ENCODE assay signal across 10 mouse cellular contexts in genomic region chr6:13747969-13748368, GRCm38 (mm10).
DNase-seq lines count a peak whose midpoint lies in the region; ATAC-seq and TF ChIP-seq lines count a peak whose summit lies in the region.
"Had no signal": no experiment of that assay in that cellular context is flagged by ENCODE, and none has a peak within 500 bp of the region (broad histone marks: within the 10 kb centered on the region; RNA-seq: fewer than 3 reads in every experiment).

No protein-coding gene starts in this region.

- no peaks in the 10 kb centered on the region for H3K36me3 ChIP-seq in heart, embryonic 12.5 days
- no peaks in the 10 kb centered on the region for H3K36me3 ChIP-seq in hindbrain, embryonic 15.5 days
- no peaks in the 10 kb centered on the region for H3K36me3 ChIP-seq in neural tube, embryonic 13.5 days
- no peaks in the 10 kb centered on the region for H3K36me3 ChIP-seq in thymus, adult 2 months (ENCODE audit: control insufficient read depth, insufficient read depth, low read length)
- H3K36me3 ChIP-seq: limb, embryonic 13.5 days had no signal

- no peak overlapping the region for H3K9ac ChIP-seq in heart, embryonic 12.5 days
- H3K9ac ChIP-seq in hindbrain, embryonic 15.5 days: 0 out of 2 replicates have a peak overlapping the region, but pooled peaks have one; percentile 27
- H3K9ac ChIP-seq in neural tube, embryonic 13.5 days: no peak overlapping the region
- H3K9ac ChIP-seq: limb, embryonic 13.5 days had no signal

- H3K4me2 ChIP-seq in heart, embryonic 12.5 days: peak overlapping the region; percentile 50
- H3K4me2 ChIP-seq in hindbrain, embryonic 15.5 days: peak overlapping the region; percentile 34
- peak overlapping the region; percentile 33 for H3K4me2 ChIP-seq in neural tube, embryonic 13.5 days
- H3K4me2 ChIP-seq: limb, embryonic 13.5 days had no signal

- no peaks in the 10 kb centered on the region for H3K27me3 ChIP-seq in heart, embryonic 12.5 days (replicated peaks)
- H3K27me3 ChIP-seq in hindbrain, embryonic 15.5 days: no peaks in the 10 kb centered on the region
- H3K27me3 ChIP-seq in neural tube, embryonic 13.5 days: no peaks in the 10 kb centered on the region
- no peaks in the 10 kb centered on the region for H3K27me3 ChIP-seq in thymus, adult 2 months (ENCODE audit: control insufficient read depth, insufficient read depth, low read length)
- H3K27me3 ChIP-seq: limb, embryonic 13.5 days had no signal

- no peak for DNase-seq in heart, adult 8-10 months (ENCODE audit: low spot score)
- peak; percentile 26 for DNase-seq in embryo, embryonic 11 days
- DNase-seq in gastrocnemius, postnatal 36 days: no peak
- no peak for DNase-seq in cerebellum, postnatal 4 days (ENCODE audit: low spot score in 2 of 2)
- no peak for DNase-seq in thymus, adult 2 months

- no peaks in the 10 kb centered on the region for H3K9me3 ChIP-seq in heart, embryonic 12.5 days (replicated peaks)
- no peaks in the 10 kb centered on the region for H3K9me3 ChIP-seq in hindbrain, embryonic 15.5 days
- H3K9me3 ChIP-seq in neural tube, embryonic 13.5 days: no peaks in the 10 kb centered on the region
- H3K9me3 ChIP-seq: limb, embryonic 13.5 days had no signal

- TF ChIP-seq CTCF in thymus, adult 2 months (IDR thresholded peaks at IDR 0.05; ENCODE audit: borderline replicate concordance, control insufficient read depth, extremely low read depth, insufficient read depth, low read length, poor library complexity): no peak

- 13% methylated on average over 8 of the region's 8 CpGs for WGBS in heart, embryonic 12.5 days
- 14% methylated on average over 8 of the region's 8 CpGs for WGBS in hindbrain, embryonic 15.5 days
- WGBS in neural tube, embryonic 13.5 days: 7% methylated on average over 8 of the region's 8 CpGs
- WGBS in thymus, adult 2 months: 73% methylated on average over 8 of the region's 8 CpGs

- H3K4me1 ChIP-seq in heart, embryonic 12.5 days (replicated peaks): peaks cover 4% of the 10 kb centered on the region
- H3K4me1 ChIP-seq in hindbrain, embryonic 15.5 days (replicated peaks): peaks cover 5% of the 10 kb centered on the region
- H3K4me1 ChIP-seq in neural tube, embryonic 13.5 days (replicated peaks): peaks cover 8% of the 10 kb centered on the region
- H3K4me1 ChIP-seq in thymus, adult 2 months (replicated peaks; ENCODE audit: control insufficient read depth, insufficient read depth, low read length): no peaks in the 10 kb centered on the region
- H3K4me1 ChIP-seq: limb, embryonic 13.5 days had no signal

- ATAC-seq in heart, embryonic 12.5 days (ENCODE audit: insufficient number of reproducible peaks, low FRiP score): no peak
- no peak for ATAC-seq in hindbrain, embryonic 15.5 days (ENCODE audit: low FRiP score, low read depth)
- ATAC-seq in neural tube, embryonic 13.5 days (ENCODE audit: low read depth): peak; percentile 65; the same call in 1 of the 2 replicates

- no peak overlapping the region for H3K4me3 ChIP-seq in heart, embryonic 12.5 days
- no peak overlapping the region for H3K4me3 ChIP-seq in hindbrain, embryonic 15.5 days
- H3K4me3 ChIP-seq in neural tube, embryonic 13.5 days: no peak overlapping the region
- H3K4me3 ChIP-seq in thymus, adult 2 months (ENCODE audit: control insufficient read depth, insufficient read depth, low read length): no peak overlapping the region
- H3K4me3 ChIP-seq: limb, embryonic 13.5 days had no signal

- no peak overlapping the region for H3K27ac ChIP-seq in heart, embryonic 12.5 days (ENCODE audit: poor library complexity, severe bottlenecking)
- 0 out of 2 replicates have a peak overlapping the region, but pooled peaks have one; percentile 11 for H3K27ac ChIP-seq in hindbrain, embryonic 15.5 days (replicated peaks)
- no peak overlapping the region; the same call in 1 of the 2 replicates for H3K27ac ChIP-seq in neural tube, embryonic 13.5 days (replicated peaks)
- H3K27ac ChIP-seq in thymus, adult 2 months (ENCODE audit: control insufficient read depth, insufficient read depth, low read length): no peak overlapping the region
- H3K27ac ChIP-seq: limb, embryonic 13.5 days; macrophage had no signal

- TF ChIP-seq POLR2A in thymus, adult 2 months (IDR thresholded peaks at IDR 0.05; ENCODE audit: control insufficient read depth, extremely low read depth, insufficient read depth, low read length, poor library complexity): no peak

- intact Hi-C loops in gastrocnemius, postnatal 36 days (cut with DNase I): no loop called here
